Mouse (Mus musculus) heart, embryonic 16.5 days (tissue): ENCODE results near the gene Sgms2. TPM values are rescaled to one million over a fixed set of nuclear protein-coding genes. Genes with fewer than 3 reads are reported as not detected.

Experiments used
- ATAC-seq: fragments of 200-750 bp; cut with Nextera tagmentation; replicated peaks from 2 replicates; pipeline ENCODE4 v1.8.0; 2017; ENCODE audit warnings: moderate number of reproducible peaks; ENCODE audit not compliant: insufficient read depth, low FRiP score; ENCODE audit errors: extremely low read depth
- H3K27ac ChIP-seq: fragments of 300-500 bp; sonication (generic); 2 replicates; pipeline ENCODE4 v1.5.1; 2014; ENCODE audit warnings: mild to moderate bottlenecking, low read length, control low read depth, moderate library complexity
- H3K27me3 ChIP-seq: fragments of 300-500 bp; sonication (generic); 2 replicates; pipeline ENCODE4 v1.6.1; 2014; ENCODE audit warnings: low read length, mixed read lengths; ENCODE audit not compliant: control insufficient read depth, insufficient read depth
- H3K36me3 ChIP-seq: fragments of 300-500 bp; sonication (generic); 2 replicates; pipeline ENCODE4 v1.6.1; 2014; ENCODE audit not compliant: control insufficient read depth, insufficient read depth
- H3K4me1 ChIP-seq: fragments of 300-500 bp; sonication (generic); 2 replicates; pipeline ENCODE4 v1.6.1; 2014; ENCODE audit warnings: low read length, mixed read lengths; ENCODE audit not compliant: control insufficient read depth, insufficient read depth
- H3K4me2 ChIP-seq: fragments of 300-500 bp; sonication (generic); 2 replicates; pipeline ENCODE4 v1.6.1; 2014; ENCODE audit warnings: low read depth, mild to moderate bottlenecking, control low read depth, low read length
- H3K4me3 ChIP-seq: fragments of 300-500 bp; sonication (generic); 2 replicates; pipeline ENCODE4 v1.5.1; 2014; ENCODE audit warnings: mild to moderate bottlenecking, control low read depth, low read length
- H3K9ac ChIP-seq: fragments of 300-500 bp; sonication (generic); 2 replicates; pipeline ENCODE4 v1.6.1; 2014; ENCODE audit warnings: low read length, control low read depth
- H3K9me3 ChIP-seq: fragments of 300-500 bp; sonication (generic); replicated peaks from 2 replicates; pipeline ENCODE4 v1.6.1; 2016; ENCODE audit warnings: low read length; ENCODE audit not compliant: control insufficient read depth
- WGBS: fragments of 180-500 bp; shearing (Covaris S2); extraction: QIAGEN DNeasy Blood & Tissue Kit; methylation state at CpG from one replicate; pipeline ENCODE4 v1.1.7; 2014; 5-methylcytosine and 5-hydroxymethylcytosine counted together
- polyA plus RNA-seq: library from polyadenylated mRNA; unstranded; fragments of >200 nt; fragmentation: Nextera tagmentation; extraction: Ambion mirVana; gene quantifications from 2 replicates; pipeline ENCODE4 v1.2.1, GENCODE M21; 2015

The Sgms2 gene
- polyA plus RNA-seq, 1 experiment from 2014 or later, result 1.3 TPM

- Histone ChIP-seq H3K27ac (no peak overlapping the region), H3K27me3 (peaks cover 30% of the 10 kb centered on the region)
- WGBS, result under 1% methylated on average over 78 of the region's 78 CpGs
Measured at GRCm38 (mm10) chr3:131490143-131490908, 885 bp downstream of the Sgms2 start.

GRCm38 (mm10) chr3:131489657-131490142 lies 1.5 kb downstream of the Sgms2 start:
- peak overlapping the region; percentile 78 for H3K9ac ChIP-seq
- H3K4me2 ChIP-seq, result peak overlapping the region; percentile 84
- H3K27me3 ChIP-seq, result peaks cover 30% of the 10 kb centered on the region
- H3K27ac ChIP-seq, result no peak overlapping the region
- no peaks in the 10 kb centered on the region; the same call in 1 of the 2 replicates for H3K4me1 ChIP-seq
- no peaks in the 10 kb centered on the region for H3K36me3 ChIP-seq
- under 1% methylated on average over 36 of the region's 36 CpGs for WGBS
- peak overlapping the region; percentile 80 for H3K4me3 ChIP-seq
- ATAC-seq, result peak; percentile 75
- H3K9me3 ChIP-seq, result no peaks in the 10 kb centered on the region

More at GRCm38 (mm10) chr3:131490143-131490908, 885 bp downstream of the Sgms2 start:
- Histone ChIP-seq H3K36me3 (no peaks in the 10 kb centered on the region), H3K4me1 (no peaks in the 10 kb centered on the region; the same call in 1 of the 2 replicates), H3K9ac (peak overlapping the region; percentile 78), H3K4me3 (peak overlapping the region; percentile 80), H3K9me3 (no peaks in the 10 kb centered on the region), H3K4me2 (peak overlapping the region; percentile 84)
- peak; percentile 92 for ATAC-seq

- Histone ChIP-seq H3K27me3 (peaks cover 30% of the 10 kb centered on the region), H3K4me2 (no peak overlapping the region), H3K4me1 (no peaks in the 10 kb centered on the region; the same call in 1 of the 2 replicates), H3K4me3 (no peak overlapping the region; the same call in 1 of the 2 replicates), H3K9ac (no peak overlapping the region), H3K27ac (no peak overlapping the region), H3K9me3 (no peaks in the 10 kb centered on the region), H3K36me3 (no peaks in the 10 kb centered on the region)
- ATAC-seq, result no peak
- 48% methylated on average over 5 of the region's 5 CpGs for WGBS
Measured at GRCm38 (mm10) chr3:131488969-131489368, 2.2 kb downstream of the Sgms2 start.

GRCm38 (mm10) chr3:131488403-131488802 lies 2.8 kb downstream of the Sgms2 start:
- no peaks in the 10 kb centered on the region for H3K36me3 ChIP-seq
- no peaks in the 10 kb centered on the region; the same call in 1 of the 2 replicates for H3K4me1 ChIP-seq
- no peak overlapping the region for H3K4me2 ChIP-seq
- no peak overlapping the region for H3K4me3 ChIP-seq
- H3K9ac ChIP-seq, result no peak overlapping the region
- H3K9me3 ChIP-seq, result no peaks in the 10 kb centered on the region
- H3K27ac ChIP-seq, result no peak overlapping the region
- peaks cover 30% of the 10 kb centered on the region for H3K27me3 ChIP-seq
- 66% methylated on average over 9 of the region's 9 CpGs for WGBS
- ATAC-seq, result no peak

GRCm38 (mm10) chr3:131485388-131485787 lies 5.8 kb downstream of the Sgms2 start:
- Histone ChIP-seq H3K4me3 (no peak overlapping the region), H3K4me2 (no peak overlapping the region), H3K27ac (no peak overlapping the region), H3K9ac (no peak overlapping the region), H3K27me3 (peaks cover 15% of the 10 kb centered on the region), H3K9me3 (no peaks in the 10 kb centered on the region; the same call in 1 of the 2 replicates), H3K4me1 (no peaks in the 10 kb centered on the region; the same call in 1 of the 2 replicates), H3K36me3 (no peaks in the 10 kb centered on the region)
- no peak for ATAC-seq
- WGBS, result 33% methylated on average over 5 of the region's 5 CpGs

GRCm38 (mm10) chr3:131483650-131484049 lies 7.6 kb downstream of the Sgms2 start:
- H3K9me3 ChIP-seq, result no peaks in the 10 kb centered on the region; the same call in 1 of the 2 replicates
- H3K4me3 ChIP-seq, result no peak overlapping the region
- H3K4me1 ChIP-seq, result no peaks in the 10 kb centered on the region
- H3K9ac ChIP-seq, result no peak overlapping the region
- H3K36me3 ChIP-seq, result no peaks in the 10 kb centered on the region
- H3K27ac ChIP-seq, result no peak overlapping the region
- WGBS, result 82% methylated on average over 7 of the region's 7 CpGs
- peaks cover 10% of the 10 kb centered on the region for H3K27me3 ChIP-seq
- ATAC-seq, result no peak
- H3K4me2 ChIP-seq, result no peak overlapping the region

- 0 out of 2 replicates have a peak, but pooled peaks cover 3% of the 10 kb centered on the region for H3K27me3 ChIP-seq
- H3K9ac ChIP-seq, result no peak overlapping the region
- no peaks in the 10 kb centered on the region for H3K4me1 ChIP-seq
- no peaks in the 10 kb centered on the region for H3K36me3 ChIP-seq
- ATAC-seq, result no peak
- H3K9me3 ChIP-seq, result no peaks in the 10 kb centered on the region; the same call in 1 of the 2 replicates
- H3K27ac ChIP-seq, result no peak overlapping the region
- 75% methylated on average over 17 of the region's 17 CpGs for WGBS
- H3K4me2 ChIP-seq, result no peak overlapping the region
- H3K4me3 ChIP-seq, result no peak overlapping the region
Measured at GRCm38 (mm10) chr3:131481976-131482712, 9.1 kb downstream of the Sgms2 start.

- ATAC-seq, result no peak
- 59% methylated on average over 3 of the region's 3 CpGs for WGBS
- H3K27ac ChIP-seq, result no peak overlapping the region
- H3K9ac ChIP-seq, result no peak overlapping the region
- no peak overlapping the region for H3K4me2 ChIP-seq
- no peaks in the 10 kb centered on the region for H3K4me1 ChIP-seq
- H3K9me3 ChIP-seq, result no peaks in the 10 kb centered on the region; the same call in 1 of the 2 replicates
- no peaks in the 10 kb centered on the region for H3K27me3 ChIP-seq
- no peak overlapping the region for H3K4me3 ChIP-seq
- H3K36me3 ChIP-seq, result no peaks in the 10 kb centered on the region
Measured at GRCm38 (mm10) chr3:131480659-131481058, 10.6 kb downstream of the Sgms2 start.
